Mouse (Mus musculus) ES-Bruce4 (cell line): ENCODE measurements around the gene 1700001P01Rik.

Source experiments
- CTCF ChIP-seq: IDR thresholded peaks from one replicate; pipeline ENCODE4 v1.8.1; 2011; ENCODE audit warnings: low read depth, low read length
- EP300 ChIP-seq: IDR thresholded peaks from 2 replicates; pipeline ENCODE4 v1.6.1; 2011; ENCODE audit warnings: low read depth, low read length; ENCODE audit not compliant: insufficient read depth
- POLR2A ChIP-seq: IDR thresholded peaks from one replicate; pipeline ENCODE4 v1.8.1; 2011; ENCODE audit warnings: low read length; ENCODE audit not compliant: insufficient read depth

DNA sequence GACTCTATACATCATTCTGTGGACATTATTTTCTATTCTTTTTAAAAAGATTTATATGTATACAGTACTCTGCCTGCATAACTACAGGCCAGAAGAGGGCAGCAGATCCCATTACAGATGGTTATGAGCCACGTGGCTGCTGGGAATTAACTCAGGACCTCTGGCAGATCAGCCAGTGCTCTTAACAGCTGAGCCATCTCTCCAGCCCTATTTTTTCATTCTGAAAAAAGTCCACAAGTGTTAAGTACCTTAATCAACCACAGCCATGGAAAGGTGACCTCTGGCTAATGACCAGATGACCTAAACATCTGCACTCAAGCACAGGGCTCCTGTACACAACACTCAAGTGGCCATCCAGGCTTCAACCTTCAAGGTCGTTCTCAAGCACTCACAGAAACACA lies 1.4 kb upstream of the 1700001P01Rik start:
- TF ChIP-seq CTCF (peak; percentile 22), POLR2A (no peak), EP300 (no peak)
